Mouse (Mus musculus): ENCODE measurements around the gene Gab2. TPM values are rescaled to one million over a fixed set of nuclear protein-coding genes. Genes with fewer than 3 reads are reported as not detected.

The Gab2 gene
- total RNA-seq, 1 experiment = 1.1 TPM

DNA sequence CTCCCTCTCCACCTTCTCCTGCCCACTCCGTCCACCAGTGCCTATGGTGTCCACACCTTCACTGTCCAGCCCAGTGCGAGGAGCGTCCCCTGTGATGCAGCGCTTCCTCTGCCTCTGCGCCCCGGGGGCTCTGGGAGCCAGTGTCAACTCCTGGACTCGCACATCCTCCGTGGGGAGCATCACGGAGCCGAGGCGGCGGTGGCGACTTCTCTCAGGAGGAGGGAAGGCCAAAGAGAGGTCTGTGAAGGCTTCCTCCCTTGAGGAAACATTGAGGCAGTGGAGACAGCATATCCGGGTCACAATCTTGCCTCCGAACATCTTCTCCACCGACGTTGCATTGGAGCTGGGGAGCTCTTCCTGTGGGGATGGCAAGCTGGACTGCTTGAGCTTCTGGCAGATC is 230.8 kb downstream of the Gab2 start:
- TF ChIP-seq CHD2 (IDR thresholded peaks at IDR 0.05; ENCODE audit: low read depth, low read length) (no peak), MAFK (IDR thresholded peaks at IDR 0.05; ENCODE audit: insufficient read depth, low read depth, low read length) (no peak), ZNF384 (IDR thresholded peaks at IDR 0.05; ENCODE audit: low read depth, low read length) (no peak), ZC3H11A (IDR thresholded peaks at IDR 0.05; ENCODE audit: borderline replicate concordance, low read depth, low read length) (no peak), HCFC1 (IDR thresholded peaks at IDR 0.05; ENCODE audit: borderline replicate concordance, insufficient read depth, low read length) (no peak)

GRCm38 (mm10) chr7:97312856-97313255 is 231.5 kb downstream of the Gab2 start:
- DNase-seq (ENCODE audit: low read depth, low spot score) = no peak
- no peak overlapping the region for H3K9ac ChIP-seq (ENCODE audit: insufficient read depth, low read depth, low read length, poor library complexity, severe bottlenecking)
- H3K36me3 ChIP-seq (ENCODE audit: control insufficient read depth, insufficient read depth, low read length, poor library complexity, severe bottlenecking) = peaks cover 10% of the 10 kb centered on the region; the same call in 1 of the 2 replicates
- no peaks in the 10 kb centered on the region for H3K4me1 ChIP-seq (ENCODE audit: control insufficient read depth in 2 of 2, insufficient read depth in 2 of 2, low read length in 2 of 2, poor library complexity in 1 of 2)
- in situ Hi-C loops (cut with MboI; ENCODE audit: low sequenced_read_pairs in 2 of 2, unreplicated experiment in 2 of 2) = no loop called here
- TF ChIP-seq CHD2 (IDR thresholded peaks at IDR 0.05; ENCODE audit: low read depth, low read length) (no peak), ZC3H11A (IDR thresholded peaks at IDR 0.05; ENCODE audit: borderline replicate concordance, low read depth, low read length) (no peak), ZNF384 (IDR thresholded peaks at IDR 0.05; ENCODE audit: low read depth, low read length) (no peak), MAFK (IDR thresholded peaks at IDR 0.05; ENCODE audit: insufficient read depth, low read depth, low read length) (no peak), HCFC1 (IDR thresholded peaks at IDR 0.05; ENCODE audit: borderline replicate concordance, insufficient read depth, low read length) (no peak)
- H3K4me3 ChIP-seq (ENCODE audit: insufficient read depth in 1 of 2, low read depth in 1 of 2, low read length in 2 of 2, poor library complexity in 1 of 2, severe bottlenecking in 1 of 2) = no peak overlapping the region
- H3K27ac ChIP-seq (ENCODE audit: insufficient read depth, low read depth, low read length, poor library complexity, severe bottlenecking) = no peak overlapping the region
- H3K9me3 ChIP-seq (ENCODE audit: control insufficient read depth, insufficient read depth, low read depth, low read length) = no peaks in the 10 kb centered on the region

More for the DNA sequence above, 230.8 kb downstream of the Gab2 start:
- Histone ChIP-seq H3K36me3 (ENCODE audit: control insufficient read depth, insufficient read depth, low read length, poor library complexity, severe bottlenecking) (peaks cover 10% of the 10 kb centered on the region; the same call in 1 of the 2 replicates), H3K27ac (ENCODE audit: insufficient read depth, low read depth, low read length, poor library complexity, severe bottlenecking) (no peak overlapping the region), H3K9ac (ENCODE audit: insufficient read depth, low read depth, low read length, poor library complexity, severe bottlenecking) (no peak overlapping the region), H3K4me1 (ENCODE audit: control insufficient read depth in 2 of 2, insufficient read depth in 2 of 2, low read length in 2 of 2, poor library complexity in 1 of 2) (no peaks in the 10 kb centered on the region), H3K4me3 (ENCODE audit: insufficient read depth in 1 of 2, low read depth in 1 of 2, low read length in 2 of 2, poor library complexity in 1 of 2, severe bottlenecking in 1 of 2) (no peak overlapping the region), H3K9me3 (ENCODE audit: control insufficient read depth, insufficient read depth, low read depth, low read length) (no peaks in the 10 kb centered on the region)
- in situ Hi-C loops (cut with MboI; ENCODE audit: low sequenced_read_pairs in 2 of 2, unreplicated experiment in 2 of 2) = no loop called here
- DNase-seq (ENCODE audit: low read depth, low spot score) = no peak

DNA sequence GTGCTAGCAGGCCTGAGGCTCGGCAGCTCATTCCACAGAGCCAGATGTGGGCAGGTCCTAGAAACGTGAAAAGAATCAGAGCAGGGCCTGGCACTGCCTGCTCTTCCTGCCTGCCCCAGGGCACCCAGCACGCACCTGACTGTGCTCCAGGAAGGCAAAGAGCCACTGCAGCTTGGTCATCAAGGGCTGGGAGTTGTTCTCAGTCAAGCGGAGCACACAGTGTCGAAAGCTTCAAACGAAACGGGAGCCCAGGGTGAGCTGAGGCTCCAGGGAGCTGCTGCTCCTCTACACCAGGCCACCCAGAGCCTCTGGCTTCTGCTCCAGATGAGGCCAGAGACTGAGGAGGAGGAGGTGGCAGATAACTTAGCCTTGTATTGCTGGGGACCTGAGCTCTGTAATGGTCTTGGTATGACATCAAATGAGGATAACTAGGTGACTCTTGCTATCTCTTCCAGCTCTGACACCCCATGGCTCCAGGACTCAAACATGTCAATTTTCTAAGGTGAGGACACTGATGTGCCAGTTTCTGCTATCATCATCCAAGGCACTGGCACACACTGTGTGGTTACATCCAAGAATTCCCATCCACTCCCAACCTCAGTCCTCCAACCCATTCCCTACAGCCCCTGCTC is 232.1 kb downstream of the Gab2 start:
- H3K9ac ChIP-seq (ENCODE audit: insufficient read depth, low read depth, low read length, poor library complexity, severe bottlenecking) = no peak overlapping the region
- H3K9me3 ChIP-seq (ENCODE audit: control insufficient read depth, insufficient read depth, low read depth, low read length) = no peaks in the 10 kb centered on the region
- H3K4me1 ChIP-seq (ENCODE audit: control insufficient read depth in 2 of 2, insufficient read depth in 2 of 2, low read length in 2 of 2, poor library complexity in 1 of 2) = no peaks in the 10 kb centered on the region
- no peak overlapping the region for H3K4me3 ChIP-seq (ENCODE audit: insufficient read depth in 1 of 2, low read depth in 1 of 2, low read length in 2 of 2, poor library complexity in 1 of 2, severe bottlenecking in 1 of 2)
- H3K36me3 ChIP-seq (ENCODE audit: control insufficient read depth, insufficient read depth, low read length, poor library complexity, severe bottlenecking) = peaks cover 10% of the 10 kb centered on the region; the same call in 1 of the 2 replicates
- no peak overlapping the region for H3K27ac ChIP-seq (ENCODE audit: insufficient read depth, low read depth, low read length, poor library complexity, severe bottlenecking)
- TF ChIP-seq ZNF384 (IDR thresholded peaks at IDR 0.05; ENCODE audit: low read depth, low read length) (no peak), CHD2 (IDR thresholded peaks at IDR 0.05; ENCODE audit: low read depth, low read length) (no peak), HCFC1 (IDR thresholded peaks at IDR 0.05; ENCODE audit: borderline replicate concordance, insufficient read depth, low read length) (no peak), ZC3H11A (IDR thresholded peaks at IDR 0.05; ENCODE audit: borderline replicate concordance, low read depth, low read length) (no peak), MAFK (IDR thresholded peaks at IDR 0.05; ENCODE audit: insufficient read depth, low read depth, low read length) (no peak)
- no peak for DNase-seq (ENCODE audit: low read depth, low spot score)
- in situ Hi-C loops (cut with MboI; ENCODE audit: low sequenced_read_pairs in 2 of 2, unreplicated experiment in 2 of 2) = no loop called here

GRCm38 (mm10) chr7:97314646-97315045 is 233.3 kb downstream of the Gab2 start:
- in situ Hi-C loops (cut with MboI; ENCODE audit: low sequenced_read_pairs in 2 of 2, unreplicated experiment in 2 of 2) = no loop called here
- no peaks in the 10 kb centered on the region for H3K4me1 ChIP-seq (ENCODE audit: control insufficient read depth in 2 of 2, insufficient read depth in 2 of 2, low read length in 2 of 2, poor library complexity in 1 of 2)
- H3K36me3 ChIP-seq (ENCODE audit: control insufficient read depth, insufficient read depth, low read length, poor library complexity, severe bottlenecking) = peaks cover 10% of the 10 kb centered on the region; the same call in 1 of the 2 replicates
- H3K4me3 ChIP-seq (ENCODE audit: insufficient read depth in 1 of 2, low read depth in 1 of 2, low read length in 2 of 2, poor library complexity in 1 of 2, severe bottlenecking in 1 of 2) = no peak overlapping the region
- no peak for TF ChIP-seq HCFC1 (IDR thresholded peaks at IDR 0.05; ENCODE audit: borderline replicate concordance, insufficient read depth, low read length)
- TF ChIP-seq MAFK (IDR thresholded peaks at IDR 0.05; ENCODE audit: insufficient read depth, low read depth, low read length) = no peak
- no peak for TF ChIP-seq CHD2 (IDR thresholded peaks at IDR 0.05; ENCODE audit: low read depth, low read length)
- TF ChIP-seq ZNF384 (IDR thresholded peaks at IDR 0.05; ENCODE audit: low read depth, low read length) = no peak
- no peak for TF ChIP-seq ZC3H11A (IDR thresholded peaks at IDR 0.05; ENCODE audit: borderline replicate concordance, low read depth, low read length)
- no peaks in the 10 kb centered on the region for H3K9me3 ChIP-seq (ENCODE audit: control insufficient read depth, insufficient read depth, low read depth, low read length)
- no peak for DNase-seq (ENCODE audit: low read depth, low spot score)
- no peak overlapping the region for H3K9ac ChIP-seq (ENCODE audit: insufficient read depth, low read depth, low read length, poor library complexity, severe bottlenecking)
- no peak overlapping the region for H3K27ac ChIP-seq (ENCODE audit: insufficient read depth, low read depth, low read length, poor library complexity, severe bottlenecking)

Measured in ES-E14 (cell line).